Mouse (Mus musculus): ENCODE measurements around the gene Rps6ka1.

DNA sequence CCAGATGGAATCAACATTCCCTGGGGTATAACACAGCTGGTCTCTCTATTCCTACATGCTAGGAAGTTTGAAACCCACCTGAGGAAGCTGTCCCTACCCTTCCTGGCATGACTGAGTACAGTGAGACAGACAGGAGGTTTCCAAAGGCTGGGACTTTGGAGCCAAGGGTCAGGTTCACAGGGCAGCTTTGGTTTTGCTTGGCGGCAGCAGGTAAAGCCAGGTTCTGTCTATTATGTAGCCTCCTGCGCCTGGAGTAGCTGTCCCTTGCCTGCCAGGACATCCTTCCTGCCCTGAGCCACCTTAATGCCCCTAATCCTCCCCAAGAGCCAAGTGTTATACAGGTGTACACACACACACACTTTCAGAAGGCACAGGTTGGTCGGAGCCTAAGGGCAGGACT, 5.7 kb downstream of the Rps6ka1 start:
- TF ChIP-seq CTCF (conservative IDR thresholded peaks at IDR 0.05; ENCODE audit: low read length) (no peak), NANOG (IDR thresholded peaks at IDR 0.05; ENCODE audit: borderline replicate concordance, low read length) (no peak)
